Mouse (Mus musculus) liver, adult 2 months (tissue): ENCODE measurements around the gene Nek6. TPM values are rescaled to one million over a fixed set of nuclear protein-coding genes. Genes with fewer than 3 reads are reported as not detected.
A peak's percentile ranks its signal among the peaks of the same experiment; 100 is the strongest.

Experiments used
- DNase-seq: peaks from one replicate; pipeline ENCODE4 v3.0.0-alpha.2; 2011; ENCODE audit warnings: low read depth, low spot score; ENCODE audit errors: extremely low read depth
- H3K27ac ChIP-seq: fragments of 200-500 bp; replicated peaks from 2 replicates; pipeline ENCODE4 v1.5.1; 2012; ENCODE audit warnings: low read depth, mild to moderate bottlenecking, control low read depth, inconsistent platforms, low read length; ENCODE audit not compliant: insufficient read depth
- H3K27me3 ChIP-seq: fragments of 200-500 bp; 2 replicates; pipeline ENCODE4 v1.6.1; 2012; ENCODE audit warnings: mild to moderate bottlenecking, moderate library complexity, low read length, inconsistent platforms; ENCODE audit not compliant: control insufficient read depth, insufficient read depth
- H3K36me3 ChIP-seq: fragments of 200-500 bp; 2 replicates; pipeline ENCODE4 v1.6.1; 2012; ENCODE audit warnings: low read length, inconsistent platforms; ENCODE audit not compliant: control insufficient read depth, insufficient read depth
- H3K4me1 ChIP-seq: fragments of 200-500 bp; 2 replicates; pipeline ENCODE4 v1.6.1; 2011; ENCODE audit warnings: low read length; ENCODE audit not compliant: control insufficient read depth, insufficient read depth
- H3K4me3 ChIP-seq: fragments of 200-500 bp; 2 replicates; pipeline ENCODE4 v1.5.1; 2011; ENCODE audit warnings: low read depth, mild to moderate bottlenecking, control low read depth, low read length, moderate library complexity; ENCODE audit not compliant: insufficient read depth
- H3K79me2 ChIP-seq: fragments of 200-500 bp; 2 replicates; pipeline ENCODE4 v1.6.1; 2012; ENCODE audit warnings: inconsistent platforms, mild to moderate bottlenecking, low read length, moderate library complexity; ENCODE audit not compliant: control insufficient read depth, insufficient read depth
- H3K9ac ChIP-seq: fragments of 200-500 bp; 2 replicates; pipeline ENCODE4 v1.6.1; 2012; ENCODE audit warnings: low read depth, mild to moderate bottlenecking, control low read depth, inconsistent platforms, low read length
- CTCF ChIP-seq: fragments of 200-500 bp; IDR thresholded peaks from 2 replicates; pipeline ENCODE4 v1.5.1; 2011; ENCODE audit warnings: low read depth, low read length, control low read depth
- POLR2A ChIP-seq: fragments of 200-500 bp; IDR thresholded peaks from 2 replicates; pipeline ENCODE4 v1.6.1; 2011; ENCODE audit warnings: low read length, control low read depth; ENCODE audit not compliant: insufficient read depth; ENCODE audit errors: extremely low read depth
- WGBS: fragments of 180-500 bp; shearing (Covaris S2); methylation state at CpG from one replicate; pipeline ENCODE4 v1.1.7; 2018; 5-methylcytosine and 5-hydroxymethylcytosine counted together
- polyA plus RNA-seq: library from polyadenylated mRNA; depleted of rRNA; stranded (reverse); fragments of >200 nt; gene quantifications from 2 replicates; pipeline ENCODE4 v1.2.3, GENCODE M21; 2012
- total RNA-seq: library from RNA; depleted of rRNA; stranded (reverse); fragments of >200 nt; gene quantifications from 2 replicates; pipeline ENCODE4 v1.2.3, GENCODE M21; 2014

Gene Nek6
- total and polyA plus RNA-seq, 2 experiments: 13.6 to 58.8 TPM

GRCm38 (mm10) chr2:38542366-38542765, 30.9 kb downstream of the Nek6 start:
- no peaks in the 10 kb centered on the region for H3K27me3 ChIP-seq
- H3K4me3 ChIP-seq: no peak overlapping the region
- TF ChIP-seq POLR2A (no peak), CTCF (no peak)
- no peak overlapping the region for H3K9ac ChIP-seq
- H3K79me2 ChIP-seq: peaks cover 59% of the 10 kb centered on the region
- 35% methylated on average over 1 of the region's 1 CpGs for WGBS
- DNase-seq: no peak
- no peaks in the 10 kb centered on the region for H3K36me3 ChIP-seq
- H3K27ac ChIP-seq: no peak overlapping the region
- H3K4me1 ChIP-seq: peaks cover 48% of the 10 kb centered on the region

GRCm38 (mm10) chr2:38543158-38543557, 31.7 kb downstream of the Nek6 start:
- Histone ChIP-seq H3K79me2 (peaks cover 52% of the 10 kb centered on the region), H3K9ac (no peak overlapping the region), H3K36me3 (no peaks in the 10 kb centered on the region), H3K4me1 (peaks cover 48% of the 10 kb centered on the region), H3K4me3 (no peak overlapping the region), H3K27ac (no peak overlapping the region), H3K27me3 (no peaks in the 10 kb centered on the region)
- 96% methylated on average over 2 of the region's 2 CpGs for WGBS
- DNase-seq: no peak
- no peak for TF ChIP-seq POLR2A
- TF ChIP-seq CTCF: no peak

- Histone ChIP-seq H3K4me3 (no peak overlapping the region), H3K9ac (no peak overlapping the region), H3K36me3 (no peaks in the 10 kb centered on the region), H3K79me2 (peaks cover 45% of the 10 kb centered on the region), H3K27me3 (no peaks in the 10 kb centered on the region), H3K4me1 (peaks cover 44% of the 10 kb centered on the region), H3K27ac (no peak overlapping the region)
- no peak for TF ChIP-seq POLR2A
- TF ChIP-seq CTCF: no peak
- DNase-seq: no peak
Measured at GRCm38 (mm10) chr2:38544341-38544740, 32.9 kb downstream of the Nek6 start.

DNA sequence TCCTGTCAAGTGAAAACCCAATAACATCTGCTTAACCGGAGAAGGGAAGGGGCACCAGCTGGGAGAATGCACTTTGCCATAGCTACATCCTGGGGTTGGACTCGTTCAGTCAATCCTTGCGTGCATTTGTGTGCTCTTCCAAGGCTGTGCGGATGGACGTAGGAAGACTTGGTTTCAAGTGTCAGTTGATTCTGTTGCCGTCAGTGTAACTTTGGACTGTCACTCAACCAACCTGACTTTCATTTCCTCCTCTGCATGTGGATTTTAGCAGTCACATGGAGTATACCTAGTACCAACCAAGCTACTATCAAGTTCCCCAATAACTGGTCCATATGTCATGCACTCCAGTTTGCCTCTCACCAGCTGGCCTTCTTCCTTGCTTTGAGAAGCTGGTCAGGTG, 33.5 kb downstream of the Nek6 start:
- peak; percentile 30 for DNase-seq
- H3K9ac ChIP-seq: no peak overlapping the region
- H3K4me3 ChIP-seq: no peak overlapping the region
- H3K36me3 ChIP-seq: no peaks in the 10 kb centered on the region
- no peaks in the 10 kb centered on the region for H3K27me3 ChIP-seq
- H3K27ac ChIP-seq: no peak overlapping the region
- peaks cover 41% of the 10 kb centered on the region for H3K4me1 ChIP-seq
- H3K79me2 ChIP-seq: peaks cover 42% of the 10 kb centered on the region
- TF ChIP-seq CTCF: no peak
- TF ChIP-seq POLR2A: no peak
- 71% methylated on average over 6 of the region's 6 CpGs for WGBS

DNA sequence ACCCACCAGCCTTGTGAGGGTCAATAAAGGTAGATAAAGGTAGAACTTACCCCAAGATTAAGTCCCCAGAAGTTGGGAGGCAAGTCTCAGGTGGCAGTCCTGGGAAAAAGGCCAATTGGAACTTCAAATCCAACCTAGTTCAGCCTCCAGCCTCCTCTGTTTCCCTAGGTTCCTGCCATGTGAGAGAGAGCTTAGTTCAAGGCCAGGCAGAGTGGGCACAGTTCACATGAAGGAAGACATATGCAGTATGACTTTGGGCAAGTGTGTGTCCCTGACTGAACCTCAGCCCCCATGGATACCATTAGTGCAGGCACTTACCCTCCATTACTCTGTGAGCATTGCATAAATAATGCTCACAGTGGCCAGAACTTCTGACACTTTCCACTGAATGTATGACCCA, 34.3 kb downstream of the Nek6 start:
- peaks cover 44% of the 10 kb centered on the region for H3K79me2 ChIP-seq
- peak overlapping the region; percentile 45 for H3K27ac ChIP-seq
- no peaks in the 10 kb centered on the region for H3K27me3 ChIP-seq
- no peak overlapping the region for H3K9ac ChIP-seq
- H3K4me3 ChIP-seq: no peak overlapping the region
- peak; percentile 52 for DNase-seq
- H3K4me1 ChIP-seq: peaks cover 35% of the 10 kb centered on the region
- TF ChIP-seq POLR2A (no peak), CTCF (no peak)
- H3K36me3 ChIP-seq: no peaks in the 10 kb centered on the region

DNA sequence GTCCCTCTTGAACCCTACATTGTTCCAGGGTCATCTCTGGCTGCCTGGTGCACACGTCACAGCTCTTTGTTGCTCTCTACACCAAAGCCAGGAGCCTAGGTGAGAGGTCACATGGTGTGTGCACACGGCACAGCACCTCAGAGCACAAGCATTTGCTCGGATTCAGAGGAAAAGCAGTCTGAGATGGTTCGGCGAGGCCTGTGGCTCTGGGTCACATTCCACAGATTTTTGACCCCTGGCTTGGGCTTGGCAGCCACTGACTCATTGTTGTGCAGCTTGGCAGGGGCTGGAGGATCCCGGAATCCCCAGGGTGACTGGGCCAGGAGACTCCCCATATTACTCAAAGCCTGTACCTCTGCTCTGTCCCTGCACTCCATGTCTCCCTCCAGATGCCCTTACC, 34.8 kb downstream of the Nek6 start:
- WGBS: 12% methylated on average over 6 of the region's 6 CpGs
- DNase-seq: peak; percentile 73
- Histone ChIP-seq H3K36me3 (no peaks in the 10 kb centered on the region; the same call in 1 of the 2 replicates), H3K27ac (peak overlapping the region; percentile 45; the same call in 1 of the 2 replicates), H3K27me3 (no peaks in the 10 kb centered on the region), H3K79me2 (peaks cover 48% of the 10 kb centered on the region), H3K9ac (no peak overlapping the region), H3K4me1 (peaks cover 31% of the 10 kb centered on the region), H3K4me3 (no peak overlapping the region)
- TF ChIP-seq POLR2A (no peak), CTCF (no peak)
